Mouse (Mus musculus) kidney, adult 2 months (tissue): ENCODE measurements at regions not wholly inside any gene's neighbourhood (a gene's known extent, or its start where the extent isn't known, plus 50 kb on each side); places are given as distances from the start of the nearest gene placed in this dataset.

ENCODE experiments used
- CTCF ChIP-seq: fragments of 200-500 bp; conservative IDR thresholded peaks from 2 replicates; pipeline ENCODE4 v1.5.1; 2011; ENCODE audit warnings: low read depth, mild to moderate bottlenecking, control low read depth, low read length, moderate library complexity, mixed read lengths; ENCODE audit not compliant: insufficient read depth, insufficient read length
- POLR2A ChIP-seq: fragments of 200-500 bp; IDR thresholded peaks from one replicate; pipeline ENCODE4 v1.6.1; 2011; ENCODE audit warnings: low read depth, low read length, control low read depth

DNA sequence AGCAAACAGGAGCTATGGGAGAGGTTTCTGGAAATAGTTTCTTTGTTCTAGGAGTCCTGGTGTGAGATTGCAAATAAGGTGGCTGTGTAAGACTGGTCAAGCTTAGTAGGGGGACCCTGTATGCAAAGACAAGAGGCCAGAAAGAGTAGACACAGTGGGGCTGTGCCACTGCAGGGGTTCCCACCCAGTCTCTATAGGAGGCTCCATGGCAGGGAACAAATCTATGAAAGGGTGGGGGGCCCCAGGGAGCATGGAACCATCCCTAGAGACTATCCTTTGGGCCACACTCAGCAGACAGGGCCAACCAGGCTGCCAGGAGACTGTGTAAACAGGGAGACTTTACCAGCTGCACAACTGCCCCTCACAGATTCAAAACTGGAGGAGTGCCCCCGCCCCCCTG, 222.6 kb upstream of the Mocs1 start:
- TF ChIP-seq CTCF (no peak), POLR2A (no peak)
